Mouse (Mus musculus) heart, adult 18-20 months (tissue): Measurements from ENCODE around the gene Trp53bp2. TPM values are rescaled to one million over a fixed set of nuclear protein-coding genes. Genes with fewer than 3 reads are reported as not detected.
A peak's percentile ranks its signal among the peaks of the same experiment; 100 is the strongest.

Source experiments
- DNase-seq, 2 experiments: peaks; one replicate each; pipeline ENCODE4 v3.0.0; 2021 to 2022; ENCODE audit warnings: mixed read lengths in 1 of 2
- long read RNA-seq, 2 experiments: library from polyadenylated mRNA; stranded (forward); transcript quantifications; one replicate each; pipeline ENCODE4 v2.0.0; 2021
- total RNA-seq, 2 experiments: library from RNA; stranded (reverse); gene quantifications; 2 replicates each; pipeline ENCODE4 v1.2.3; 2021

Gene Trp53bp2
- total RNA-seq, result 1 to 10 TPM; 8.9 to 9.1 TPM
- long read RNA-seq, experiment 1, full-length matches to known transcripts, result 2 of 3 reads
- long read RNA-seq, experiment 1, partial matches to known transcripts, result 1 of 3 reads
- long read RNA-seq, experiment 1, other reads (novel, unspliced or antisense), result 0 of 3 reads
- long read RNA-seq, experiment 2, full-length matches to known transcripts, result 2 of 3 reads
- long read RNA-seq, experiment 2, partial matches to known transcripts, result 0 of 3 reads
- long read RNA-seq, experiment 2, other reads (novel, unspliced or antisense), result 1 of 3 reads

- peak; percentile 99 for DNase-seq
Observed at GRCm38 (mm10) chr1:182408684-182409327, at the start of gene Trp53bp2. Gene Trp53bp2 (plus strand): TSS chr1:182409172.

- DNase-seq, result no peak
Observed at GRCm38 (mm10) chr1:182362703-182363102, 46.3 kb upstream of the Trp53bp2 start.

DNA sequence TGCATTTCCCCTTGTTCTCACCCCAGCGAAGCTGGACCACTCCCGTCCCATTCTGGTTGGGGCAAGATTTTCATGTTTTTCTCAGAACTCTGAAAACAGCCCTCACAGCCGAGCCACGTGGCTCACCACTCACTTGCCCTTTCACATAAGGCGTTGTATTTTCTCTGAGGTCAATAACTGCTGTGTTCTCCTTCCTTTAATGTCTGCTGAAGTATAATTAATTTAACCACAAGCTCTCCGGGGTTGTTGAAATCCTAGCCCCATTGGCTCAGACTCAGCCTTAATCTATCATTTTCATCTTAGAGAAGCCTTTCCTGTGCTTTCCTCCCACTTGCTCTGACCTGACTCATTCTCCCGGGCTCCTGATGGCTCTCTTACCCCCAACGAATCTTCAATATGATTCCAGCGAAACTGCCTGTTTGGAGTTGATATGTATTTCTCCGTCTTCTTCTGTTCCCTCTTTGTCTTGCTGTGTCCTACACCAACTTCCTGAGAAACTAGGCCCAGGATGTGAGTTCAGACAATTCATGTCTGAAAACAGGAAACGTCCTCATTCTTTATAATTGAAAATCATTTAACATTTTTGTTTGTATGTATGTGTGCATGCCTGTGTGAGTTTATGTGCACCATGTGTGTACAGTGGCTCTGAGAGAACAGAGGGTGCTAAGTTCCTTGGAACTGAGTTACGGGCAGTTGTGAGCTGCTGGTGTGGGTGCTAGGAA, 45.1 kb upstream of the Trp53bp2 start:
- DNase-seq, result no peak

GRCm38 (mm10) chr1:182368309-182368708, 40.7 kb upstream of the Trp53bp2 start:
- DNase-seq, result no peak

- DNase-seq, result no peak
Observed at GRCm38 (mm10) chr1:182368782-182369181, 40.2 kb upstream of the Trp53bp2 start.

- no peak for DNase-seq
Observed at GRCm38 (mm10) chr1:182369435-182369834, 39.5 kb upstream of the Trp53bp2 start.

- no peak for DNase-seq
Observed at GRCm38 (mm10) chr1:182371891-182372290, 37.1 kb upstream of the Trp53bp2 start.

GRCm38 (mm10) chr1:182376221-182376620, 32.8 kb upstream of the Trp53bp2 start:
- DNase-seq, result peak; percentile 24 to 63

DNA sequence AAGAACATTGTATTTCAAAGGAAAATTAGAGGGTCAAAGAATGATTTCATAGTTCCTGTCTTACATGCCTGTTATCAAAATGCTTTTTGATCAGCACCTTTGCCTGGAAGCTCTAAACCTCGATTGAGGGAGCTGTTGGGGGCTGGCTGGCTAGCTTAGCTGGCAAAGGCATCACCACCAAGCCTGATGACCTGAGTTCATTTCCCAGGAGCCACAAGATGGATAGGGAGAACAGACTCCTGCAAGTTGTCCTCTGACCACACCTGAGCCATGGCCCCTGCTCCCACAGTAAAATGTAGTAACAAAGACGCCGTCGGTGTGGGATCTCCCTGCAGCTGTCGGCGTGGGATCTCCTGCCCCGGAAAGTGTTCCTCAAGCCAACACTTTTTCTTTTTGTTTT, 32.1 kb upstream of the Trp53bp2 start:
- DNase-seq, result no peak

DNA sequence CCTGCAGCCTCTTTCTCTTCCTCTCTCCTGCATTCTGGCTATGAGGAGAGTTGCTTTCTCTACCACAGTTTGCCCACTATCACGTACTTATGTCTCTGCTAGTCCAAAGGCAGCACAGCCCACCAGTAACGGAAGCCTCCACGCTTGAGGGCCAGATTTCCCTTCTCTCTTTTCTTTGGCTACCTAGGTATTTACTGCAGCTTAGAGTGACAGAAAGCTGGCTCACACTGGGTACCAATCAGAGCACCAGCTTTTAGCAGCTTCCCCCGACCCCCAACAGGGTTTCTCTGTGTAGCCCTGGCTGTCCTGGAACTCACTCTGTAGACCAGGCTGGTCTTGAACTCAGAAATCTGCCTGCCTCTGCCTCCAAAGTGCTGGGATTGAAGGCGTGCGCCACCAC, 31.5 kb upstream of the Trp53bp2 start:
- no peak for DNase-seq

DNA sequence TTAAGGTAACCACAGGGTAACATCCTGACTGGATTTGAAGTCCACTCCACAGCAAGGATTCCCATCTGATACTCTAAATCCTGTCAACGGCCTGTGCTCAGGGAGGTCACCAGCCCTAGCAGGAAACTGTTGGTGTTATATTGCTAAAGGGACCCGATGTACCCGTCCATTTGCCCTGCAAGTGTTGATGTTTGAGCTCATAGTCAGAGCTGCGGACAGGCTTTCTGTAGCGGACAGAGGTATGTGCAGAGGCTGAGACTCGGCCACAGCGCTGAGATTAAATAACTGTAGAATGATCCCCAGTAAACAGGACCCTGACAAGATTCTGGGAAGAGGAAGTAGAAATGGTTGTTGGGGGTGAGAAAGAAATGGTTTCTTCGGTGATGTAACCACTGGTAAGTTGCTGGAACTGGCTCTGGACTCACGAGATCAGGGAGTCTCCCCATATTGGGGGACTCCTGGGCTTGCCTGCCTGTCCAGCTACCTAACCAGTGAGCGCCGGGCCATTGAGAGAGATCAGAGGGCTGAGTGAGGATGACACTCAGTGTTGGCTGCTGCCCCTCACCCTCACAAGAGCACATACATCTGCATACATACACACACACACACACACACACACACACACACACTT, 30.7 kb upstream of the Trp53bp2 start:
- DNase-seq, result no peak

DNA sequence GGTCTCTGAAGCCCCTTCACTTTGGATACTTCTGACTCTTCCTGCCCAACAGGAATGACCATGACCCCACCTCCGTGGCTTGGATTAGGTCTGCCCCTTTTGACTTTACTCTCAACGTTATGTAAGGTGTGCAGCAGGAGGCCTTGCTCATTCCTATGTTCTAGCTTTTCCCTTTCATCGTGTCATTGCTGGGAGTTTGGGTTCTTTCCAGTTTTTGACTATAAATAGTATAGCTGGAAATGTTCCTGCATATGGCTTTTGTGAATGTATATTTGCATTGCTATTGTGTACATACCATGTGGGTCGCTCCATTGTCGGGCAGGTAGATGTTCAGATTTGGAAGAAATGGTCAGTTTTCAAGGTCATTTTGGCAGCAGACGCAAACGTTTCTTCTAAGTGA, 30.1 kb upstream of the Trp53bp2 start:
- no peak for DNase-seq

GRCm38 (mm10) chr1:182380683-182381082, 28.3 kb upstream of the Trp53bp2 start:
- DNase-seq, result no peak

GRCm38 (mm10) chr1:182381327-182381726, 27.6 kb upstream of the Trp53bp2 start:
- DNase-seq, result no peak

- no peak for DNase-seq
Observed at GRCm38 (mm10) chr1:182383096-182383495, 25.9 kb upstream of the Trp53bp2 start.

GRCm38 (mm10) chr1:182386449-182386848, 22.5 kb upstream of the Trp53bp2 start:
- no peak for DNase-seq

DNA sequence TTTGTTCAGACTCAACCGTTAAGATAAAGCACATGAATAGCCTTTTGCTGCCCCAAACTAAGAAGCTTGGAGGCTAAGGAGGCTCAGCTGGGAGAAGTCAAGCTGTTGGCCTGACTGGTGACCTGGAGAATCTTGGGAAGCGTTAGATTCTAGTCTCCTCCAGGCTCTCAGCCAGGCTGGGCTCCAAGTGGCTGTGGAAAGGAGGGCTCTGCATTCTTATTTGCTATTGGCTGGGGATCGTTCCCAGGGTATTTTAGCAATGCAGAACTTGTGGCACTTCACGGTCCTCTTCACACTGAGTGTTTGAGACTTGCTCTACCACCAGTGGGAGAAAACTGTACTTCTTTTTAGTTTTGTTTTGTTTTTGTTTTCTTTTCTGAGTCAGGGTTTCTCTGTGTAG, 20.2 kb upstream of the Trp53bp2 start:
- peak; percentile 28 to 32 for DNase-seq

- DNase-seq, result peak in 1 of 2 experiments; percentile 37
Observed at GRCm38 (mm10) chr1:182398171-182398570, 10.8 kb upstream of the Trp53bp2 start.

GRCm38 (mm10) chr1:182398780-182399179, 10.2 kb upstream of the Trp53bp2 start:
- peak in 1 of 2 experiments; percentile 17 for DNase-seq

DNA sequence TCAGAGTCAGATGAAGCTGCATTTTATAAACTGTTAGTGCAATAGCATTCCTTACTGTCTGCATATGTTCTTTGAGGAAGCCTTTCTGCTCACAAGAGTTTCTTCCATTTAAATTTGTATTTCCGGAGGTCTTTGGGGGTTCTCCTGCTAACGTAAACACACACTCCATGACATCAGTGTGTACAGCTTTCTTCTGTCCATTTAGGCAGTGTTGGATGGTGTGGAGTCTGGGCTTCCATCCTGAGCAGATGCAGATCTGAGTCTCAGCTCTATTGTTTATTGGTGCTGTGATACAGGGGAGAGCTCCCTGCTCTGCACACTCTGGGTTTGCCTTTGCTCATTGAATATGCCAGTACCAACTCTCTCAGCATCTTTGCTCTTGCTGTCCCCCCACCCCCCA, 9.8 kb upstream of the Trp53bp2 start:
- DNase-seq, result no peak

DNA sequence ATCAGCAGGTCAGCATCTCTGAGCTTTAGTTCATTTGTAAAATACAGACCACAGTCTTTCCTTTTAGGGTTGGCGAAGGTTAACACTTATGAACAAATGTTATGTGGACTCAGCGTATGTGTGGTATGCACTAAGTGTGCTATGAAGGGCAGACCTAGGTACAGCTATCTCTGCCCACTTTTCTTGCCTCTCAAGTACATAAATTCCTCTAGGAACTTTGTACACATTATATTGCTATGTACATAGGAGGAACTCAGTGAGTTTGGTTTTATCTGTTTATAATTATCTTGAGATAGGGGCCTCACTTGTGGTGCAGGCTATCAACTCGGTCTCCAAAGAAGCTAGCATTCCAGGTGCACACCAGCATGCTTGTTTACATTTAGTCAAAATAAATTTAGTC, 9.1 kb upstream of the Trp53bp2 start:
- no peak for DNase-seq

GRCm38 (mm10) chr1:182403076-182403475, 5.9 kb upstream of the Trp53bp2 start:
- DNase-seq, result no peak

- DNase-seq, result no peak
Observed at GRCm38 (mm10) chr1:182406621-182407020, 2.4 kb upstream of the Trp53bp2 start.
